Mouse (Mus musculus) hindbrain, embryonic 14.5 days (tissue): ENCODE data around the gene Baz2b. TPM values are rescaled to one million over a fixed set of nuclear protein-coding genes. Genes with fewer than 3 reads are reported as not detected.

Experiments used
- ATAC-seq: fragments of 200-750 bp; cut with Nextera tagmentation; 2 replicates; pipeline ENCODE4 v1.8.0; 2017; ENCODE audit warnings: moderate number of reproducible peaks, mild to moderate bottlenecking, moderate TSS enrichment, moderate library complexity; ENCODE audit not compliant: low FRiP score
- DNase-seq: peaks from one replicate; pipeline ENCODE4 v3.0.0-alpha.2; 2015; ENCODE audit warnings: low spot score
- H3K27ac ChIP-seq: fragments of 300-500 bp; sonication (generic); 2 replicates; pipeline ENCODE4 v1.5.1; 2014; ENCODE audit warnings: mild to moderate bottlenecking, moderate library complexity
- H3K27me3 ChIP-seq: fragments of 300-500 bp; sonication (generic); 2 replicates; pipeline ENCODE4 v1.6.1; 2014; ENCODE audit warnings: mild to moderate bottlenecking, low read length, mixed read lengths; ENCODE audit not compliant: control insufficient read depth, insufficient read depth
- H3K36me3 ChIP-seq: fragments of 300-500 bp; sonication (generic); replicated peaks from 2 replicates; pipeline ENCODE4 v1.6.1; 2014; ENCODE audit not compliant: control insufficient read depth, insufficient read depth
- H3K4me1 ChIP-seq: fragments of 300-500 bp; sonication (generic); replicated peaks from 2 replicates; pipeline ENCODE4 v1.6.1; 2014; ENCODE audit warnings: antibody characterized with exemption, low read length, mixed read lengths; ENCODE audit not compliant: control insufficient read depth, insufficient read depth
- H3K4me2 ChIP-seq: fragments of 300-500 bp; sonication (generic); replicated peaks from 2 replicates; pipeline ENCODE4 v1.6.1; 2014; ENCODE audit warnings: mild to moderate bottlenecking, moderate library complexity
- H3K4me3 ChIP-seq: fragments of 300-500 bp; sonication (generic); replicated peaks from 2 replicates; pipeline ENCODE4 v1.5.1; 2014; ENCODE audit warnings: mild to moderate bottlenecking, low read length
- H3K9ac ChIP-seq: fragments of 300-500 bp; sonication (generic); 2 replicates; pipeline ENCODE4 v1.6.1; 2014
- H3K9me3 ChIP-seq: fragments of 300-500 bp; sonication (generic); 2 replicates; pipeline ENCODE4 v1.6.1; 2016; ENCODE audit warnings: low read length; ENCODE audit not compliant: control insufficient read depth
- WGBS: fragments of 180-500 bp; shearing (Covaris S2); extraction: QIAGEN DNeasy Blood & Tissue Kit; methylation state at CpG from one replicate; pipeline ENCODE4 v1.1.7; 2014; 5-methylcytosine and 5-hydroxymethylcytosine counted together
- polyA plus RNA-seq: library from polyadenylated mRNA; unstranded; fragments of >200 nt; fragmentation: Nextera tagmentation; extraction: Ambion mirVana; gene quantifications from 2 replicates; pipeline ENCODE4 v1.2.1, GENCODE M21; 2014

The Baz2b gene
- polyA plus RNA-seq, 1 experiment from 2014 or later, result 81.2 TPM

- Histone ChIP-seq H3K27ac (peak overlapping the region; percentile 78), H3K4me3 (peak overlapping the region; percentile 29; the same call in 1 of the 2 replicates), H3K9me3 (no peaks in the 10 kb centered on the region), H3K4me1 (peaks cover 46% of the 10 kb centered on the region), H3K36me3 (no peaks in the 10 kb centered on the region), H3K9ac (peak overlapping the region; percentile 62), H3K27me3 (no peaks in the 10 kb centered on the region), H3K4me2 (peak overlapping the region; percentile 70)
- 22% methylated on average over 2 of the region's 2 CpGs for WGBS
- ATAC-seq, result no peak
- no peak for DNase-seq
These were observed 87.5 kb downstream of the Baz2b start for GRCm38 (mm10) chr2:60122188-60122587.

DNA sequence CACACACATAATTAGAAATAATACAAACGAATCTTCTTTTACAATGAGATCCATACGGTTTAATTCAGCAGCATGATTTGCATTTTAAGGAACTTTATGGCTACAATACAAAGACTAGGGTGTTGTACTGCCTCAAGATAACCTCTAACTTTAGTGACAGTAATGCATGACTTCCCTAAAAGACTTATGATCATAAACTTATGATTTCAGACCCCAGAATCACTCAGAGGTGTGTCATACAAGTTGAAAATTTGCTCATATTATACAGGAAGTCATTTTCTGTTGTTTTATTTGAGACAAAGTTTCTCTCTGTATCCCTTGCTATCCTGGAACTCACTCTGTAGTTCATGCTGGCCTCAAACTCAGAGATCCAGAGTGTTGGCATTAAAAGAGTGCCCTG lies 89.0 kb downstream of the Baz2b start:
- DNase-seq (no peak), ATAC-seq (no peak)
- 58% methylated on average over 2 of the region's 2 CpGs for WGBS
- no peak overlapping the region for H3K4me3 ChIP-seq
- no peaks in the 10 kb centered on the region for H3K9me3 ChIP-seq
- no peak overlapping the region for H3K27ac ChIP-seq
- H3K27me3 ChIP-seq, result no peaks in the 10 kb centered on the region
- H3K4me1 ChIP-seq, result peaks cover 40% of the 10 kb centered on the region
- no peaks in the 10 kb centered on the region for H3K36me3 ChIP-seq
- no peak overlapping the region for H3K4me2 ChIP-seq
- no peak overlapping the region for H3K9ac ChIP-seq

DNA sequence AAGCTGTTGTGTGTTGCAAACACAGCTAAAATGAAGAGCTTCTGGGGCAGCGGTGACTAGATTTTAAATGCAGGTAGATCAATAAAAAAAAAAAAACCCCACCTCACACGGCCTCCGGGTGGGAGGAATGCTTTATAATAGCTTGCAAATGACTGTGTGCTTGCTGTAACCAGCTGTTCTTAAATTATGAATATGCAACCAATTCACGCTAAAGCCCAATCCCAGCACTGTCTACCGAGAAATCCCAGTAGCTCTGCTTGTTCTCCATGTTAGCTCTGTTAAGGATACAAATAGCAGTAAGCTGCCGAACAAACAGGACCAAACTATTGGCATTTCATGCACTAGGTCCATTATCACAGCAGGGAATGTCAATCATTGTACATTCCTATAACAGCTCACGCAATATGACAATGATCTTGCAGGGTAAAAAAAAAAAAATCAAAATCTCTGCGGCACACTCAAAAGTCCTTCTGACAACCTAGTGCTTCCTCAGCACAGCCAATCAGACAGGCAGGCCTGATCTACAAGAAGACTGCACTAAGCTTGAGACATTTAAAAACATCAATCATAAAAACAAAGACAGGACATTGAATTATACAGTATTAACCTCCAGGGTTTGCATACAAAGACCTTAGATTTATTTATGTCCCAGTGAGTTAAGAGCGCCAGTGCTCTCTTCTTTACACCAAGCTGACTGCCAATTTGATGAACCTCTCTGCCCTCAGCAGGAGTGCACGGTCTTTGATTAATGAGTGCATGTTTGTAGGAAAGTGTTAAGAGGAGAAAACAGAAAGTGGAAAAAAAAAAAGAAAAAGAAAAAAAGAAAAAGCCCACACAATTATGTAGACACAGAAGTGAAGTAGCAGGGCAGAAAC lies 90.7 kb downstream of the Baz2b start:
- Histone ChIP-seq H3K4me1 (peaks cover 40% of the 10 kb centered on the region), H3K4me2 (peak overlapping the region; percentile 42), H3K4me3 (peak overlapping the region; percentile 14; the same call in 1 of the 2 replicates), H3K27ac (peak overlapping the region; percentile 83), H3K27me3 (no peaks in the 10 kb centered on the region), H3K9ac (peak overlapping the region; percentile 51), H3K9me3 (no peaks in the 10 kb centered on the region), H3K36me3 (no peaks in the 10 kb centered on the region)
- DNase-seq (peak; percentile 60), ATAC-seq (peak; percentile 54)
- WGBS, result 16% methylated on average over 10 of the region's 10 CpGs

- DNase-seq (no peak), ATAC-seq (no peak)
- Histone ChIP-seq H3K27me3 (no peaks in the 10 kb centered on the region), H3K9ac (no peak overlapping the region), H3K4me1 (peaks cover 38% of the 10 kb centered on the region), H3K27ac (peak overlapping the region; percentile 38; the same call in 1 of the 2 replicates), H3K36me3 (no peaks in the 10 kb centered on the region), H3K4me3 (no peak overlapping the region), H3K4me2 (0 out of 2 replicates have a peak overlapping the region, but pooled peaks have one; percentile 11), H3K9me3 (no peaks in the 10 kb centered on the region)
- 55% methylated on average over 9 of the region's 9 CpGs for WGBS
These were observed 91.8 kb downstream of the Baz2b start for GRCm38 (mm10) chr2:60117867-60118266.

DNA sequence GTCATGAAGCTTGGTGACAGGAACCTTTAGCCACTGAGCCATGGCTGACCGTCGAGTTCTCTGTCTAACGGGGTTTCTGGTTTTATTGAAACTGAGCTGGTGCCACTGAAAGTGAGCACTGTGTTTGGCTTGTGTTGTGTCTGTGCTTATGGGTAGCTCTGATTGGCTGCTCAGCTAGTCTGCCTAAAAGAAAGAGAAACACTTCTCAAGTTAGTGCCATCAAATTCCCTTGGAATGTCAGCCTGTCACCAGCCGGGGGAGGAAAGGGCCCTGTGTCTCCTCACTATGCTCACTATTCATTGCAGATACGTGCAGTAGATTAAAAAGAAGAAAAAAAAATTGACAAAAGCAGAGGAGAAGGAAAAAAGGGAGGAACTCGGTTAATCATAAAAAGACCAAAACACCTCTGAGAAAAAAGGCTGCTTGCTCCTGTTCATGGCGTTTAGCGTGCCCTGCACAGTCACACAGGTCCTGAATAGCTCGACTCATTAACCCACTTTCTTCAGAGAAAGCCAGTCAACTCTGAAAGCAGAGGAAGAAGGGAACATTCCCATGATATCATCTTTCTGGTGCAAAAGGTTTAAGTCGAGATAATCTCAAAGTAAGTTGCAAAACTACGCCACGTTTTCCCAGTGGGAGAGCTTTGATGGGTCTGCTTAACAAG lies 93.6 kb downstream of the Baz2b start:
- DNase-seq (no peak), ATAC-seq (no peak)
- H3K9me3 ChIP-seq, result no peaks in the 10 kb centered on the region
- WGBS, result 53% methylated on average over 12 of the region's 12 CpGs
- H3K9ac ChIP-seq, result no peak overlapping the region
- H3K4me1 ChIP-seq, result peaks cover 26% of the 10 kb centered on the region
- no peak overlapping the region for H3K4me2 ChIP-seq
- peaks cover 3% of the 10 kb centered on the region for H3K36me3 ChIP-seq
- H3K4me3 ChIP-seq, result no peak overlapping the region
- H3K27ac ChIP-seq, result no peak overlapping the region
- no peaks in the 10 kb centered on the region for H3K27me3 ChIP-seq

DNA sequence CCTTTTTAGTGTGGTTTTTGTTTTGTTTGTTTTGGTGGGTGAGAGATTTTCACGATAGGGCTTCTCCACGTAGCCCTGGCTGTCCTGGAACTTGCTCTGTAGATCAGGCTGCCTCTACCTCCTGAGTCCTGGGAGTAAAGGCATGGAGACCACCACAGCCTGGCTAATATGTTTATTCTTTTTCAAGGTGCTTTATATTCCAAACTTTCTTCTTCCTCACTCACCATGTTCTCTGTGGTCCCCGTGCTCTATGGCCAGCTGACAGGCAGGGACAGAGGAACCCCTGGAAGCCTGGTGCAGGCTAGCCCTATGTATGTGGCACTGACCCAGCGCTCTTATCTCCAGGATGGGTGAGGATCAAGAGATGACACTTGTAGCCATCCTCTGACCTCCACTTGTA lies 94.7 kb downstream of the Baz2b start:
- 93% methylated on average over 4 of the region's 4 CpGs for WGBS
- ATAC-seq (no peak), DNase-seq (no peak)
- Histone ChIP-seq H3K4me1 (peaks cover 16% of the 10 kb centered on the region), H3K4me2 (no peak overlapping the region), H3K4me3 (no peak overlapping the region), H3K27ac (no peak overlapping the region), H3K9ac (no peak overlapping the region), H3K36me3 (peaks cover 7% of the 10 kb centered on the region), H3K27me3 (no peaks in the 10 kb centered on the region), H3K9me3 (no peaks in the 10 kb centered on the region)

- no peak overlapping the region for H3K27ac ChIP-seq
- no peak overlapping the region for H3K9ac ChIP-seq
- ATAC-seq, result no peak
- 84% methylated on average over 12 of the region's 12 CpGs for WGBS
- H3K4me1 ChIP-seq, result peaks cover 10% of the 10 kb centered on the region
- peaks cover 7% of the 10 kb centered on the region for H3K36me3 ChIP-seq
- no peak overlapping the region for H3K4me2 ChIP-seq
- DNase-seq, result no peak
- no peaks in the 10 kb centered on the region for H3K9me3 ChIP-seq
- H3K27me3 ChIP-seq, result no peaks in the 10 kb centered on the region
- no peak overlapping the region for H3K4me3 ChIP-seq
These were observed 95.7 kb downstream of the Baz2b start for GRCm38 (mm10) chr2:60113661-60114560.

DNA sequence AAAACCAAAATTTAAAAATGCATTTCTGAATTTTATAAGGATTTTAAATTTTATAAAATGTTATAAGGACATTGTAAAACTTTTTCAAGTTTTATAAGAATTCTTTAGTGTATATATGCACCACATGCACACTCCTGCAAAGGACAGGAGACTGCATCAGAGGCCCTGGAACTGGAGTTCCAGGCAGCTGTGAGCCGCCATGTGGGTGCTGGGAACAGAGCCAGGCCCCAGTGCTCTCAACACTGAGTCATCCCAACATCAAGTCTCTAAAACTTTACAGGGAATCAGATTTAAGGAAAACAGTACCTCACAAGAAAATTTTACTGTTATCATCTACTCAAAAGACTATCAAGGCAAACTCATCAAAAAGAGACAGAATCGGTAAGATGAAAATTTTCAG lies 97.5 kb downstream of the Baz2b start:
- Histone ChIP-seq H3K4me1 (no peaks in the 10 kb centered on the region), H3K9me3 (no peaks in the 10 kb centered on the region), H3K9ac (no peak overlapping the region), H3K27me3 (no peaks in the 10 kb centered on the region), H3K4me2 (no peak overlapping the region), H3K36me3 (peaks cover 7% of the 10 kb centered on the region), H3K4me3 (no peak overlapping the region), H3K27ac (no peak overlapping the region)
- ATAC-seq, result no peak
- 98% methylated on average over 2 of the region's 2 CpGs for WGBS
- DNase-seq, result no peak

DNA sequence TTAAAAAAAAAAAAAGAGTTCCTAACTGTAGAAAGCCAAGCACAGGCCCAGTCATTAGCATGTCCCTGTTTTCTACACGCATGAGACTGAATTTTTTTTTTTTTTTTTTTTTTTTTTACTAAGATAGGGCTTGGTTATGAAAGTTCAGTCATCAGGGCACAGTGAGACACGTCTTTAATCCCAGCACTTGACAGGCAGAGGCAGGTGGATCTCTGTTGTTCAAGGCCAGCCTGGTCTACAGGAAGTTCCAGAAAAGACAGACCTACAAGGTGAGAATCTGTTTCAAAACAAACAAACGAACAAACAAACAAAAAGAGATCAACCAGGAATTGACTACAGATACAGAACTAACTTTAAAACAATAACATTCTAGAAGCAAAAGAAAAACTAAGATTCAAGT lies 100.6 kb downstream of the Baz2b start:
- Histone ChIP-seq H3K4me2 (no peak overlapping the region), H3K9me3 (no peaks in the 10 kb centered on the region), H3K4me3 (no peak overlapping the region), H3K27me3 (no peaks in the 10 kb centered on the region), H3K9ac (no peak overlapping the region), H3K36me3 (peaks cover 7% of the 10 kb centered on the region), H3K27ac (no peak overlapping the region), H3K4me1 (no peaks in the 10 kb centered on the region)
- 91% methylated on average over 3 of the region's 3 CpGs for WGBS
- DNase-seq (no peak), ATAC-seq (no peak)
